Mouse (Mus musculus): ENCODE results near the gene Mak.

Mak gene

DNA sequence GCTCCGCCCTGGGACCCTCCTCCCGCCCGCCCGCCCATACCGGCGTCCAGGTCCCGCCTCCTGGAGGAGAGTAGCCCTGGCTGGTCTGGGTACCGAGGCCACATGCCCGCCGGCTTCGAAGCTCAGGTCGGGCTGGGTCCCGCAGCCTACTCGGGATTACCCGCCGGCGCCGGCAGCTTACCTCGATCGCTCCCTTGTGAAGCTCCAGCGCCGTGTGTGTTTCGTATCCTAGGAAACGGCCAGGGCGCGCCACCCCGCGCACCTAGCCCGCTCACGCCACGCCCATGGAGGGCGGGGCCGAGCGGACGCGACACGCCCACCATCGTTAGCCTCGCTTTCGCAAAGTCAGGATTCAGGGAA lies at the start of gene Mak:
Gene Mak, minus strand, starts transcription at position 286 of the 360 bp plus-strand sequence.
- DNase-seq (ENCODE audit: low read depth, low spot score), result peak; percentile 83

DNA sequence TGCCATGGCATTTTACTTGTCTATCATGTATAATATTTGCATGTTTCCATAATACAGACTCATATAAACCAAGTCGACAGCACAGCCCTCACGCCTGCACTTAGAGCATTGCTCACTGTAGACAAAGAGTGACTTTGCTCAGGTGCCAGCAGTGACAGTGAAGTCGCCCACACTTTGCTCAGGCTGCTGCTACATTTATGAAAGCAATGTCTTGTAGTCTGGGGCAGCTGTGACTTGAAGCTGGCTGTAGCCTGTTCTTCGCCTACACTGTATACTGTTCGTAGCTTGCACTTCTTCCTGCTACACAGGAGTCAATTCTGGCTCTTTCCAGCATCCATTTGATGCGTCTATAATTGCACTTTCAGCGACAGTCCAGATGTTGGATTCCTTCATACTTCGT lies 49.6 kb upstream of the Mak start:
- DNase-seq (ENCODE audit: low read depth, low spot score), result no peak

DNA sequence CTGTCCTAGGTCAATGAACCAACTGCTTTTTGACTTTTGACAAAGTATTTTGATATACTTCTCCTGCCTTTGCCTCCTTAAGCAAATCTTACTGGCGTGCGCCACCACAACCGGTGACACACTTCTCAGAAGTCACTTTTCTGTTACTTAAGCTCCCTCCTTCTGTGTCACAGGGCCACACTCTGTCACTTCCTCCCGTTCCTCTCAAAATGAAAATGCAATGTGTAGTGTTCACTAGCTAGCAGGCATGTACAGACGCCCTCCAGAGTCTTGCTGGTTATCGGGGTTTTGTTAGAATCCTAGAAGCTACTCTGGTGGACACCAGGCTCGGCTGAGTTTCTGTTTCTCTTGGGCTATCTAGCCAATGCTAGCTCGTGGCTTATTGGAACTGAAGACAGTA lies 48.8 kb upstream of the Mak start:
- no peak for DNase-seq (ENCODE audit: low read depth, low spot score)

DNA sequence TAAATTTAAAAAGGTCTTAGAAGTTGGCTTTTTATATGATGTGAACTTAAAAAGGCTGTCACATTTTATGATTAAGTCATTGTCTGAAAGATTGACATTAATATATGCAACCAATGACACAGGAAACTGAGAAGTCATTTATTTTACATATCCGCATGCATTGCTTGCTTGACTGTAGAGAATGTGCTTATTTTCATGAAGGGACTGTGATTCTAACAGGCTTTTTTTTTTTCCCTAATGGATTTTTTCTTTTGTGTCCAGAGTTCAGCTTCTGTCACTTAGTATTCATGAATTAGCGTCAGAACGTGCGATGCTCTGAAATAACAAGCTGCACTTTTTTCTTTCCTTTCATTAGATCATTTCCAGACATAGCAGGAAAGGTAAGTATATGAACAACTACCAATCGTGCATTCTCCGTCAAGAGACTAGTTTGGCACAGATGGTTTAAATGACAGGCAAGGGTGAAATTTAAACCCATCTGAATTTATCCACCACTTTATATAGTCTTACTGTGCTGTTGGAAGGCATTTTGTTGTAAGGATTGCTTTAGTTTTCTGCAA lies 44.2 kb upstream of the Mak start:
- no peak for DNase-seq (ENCODE audit: low read depth, low spot score)

DNA sequence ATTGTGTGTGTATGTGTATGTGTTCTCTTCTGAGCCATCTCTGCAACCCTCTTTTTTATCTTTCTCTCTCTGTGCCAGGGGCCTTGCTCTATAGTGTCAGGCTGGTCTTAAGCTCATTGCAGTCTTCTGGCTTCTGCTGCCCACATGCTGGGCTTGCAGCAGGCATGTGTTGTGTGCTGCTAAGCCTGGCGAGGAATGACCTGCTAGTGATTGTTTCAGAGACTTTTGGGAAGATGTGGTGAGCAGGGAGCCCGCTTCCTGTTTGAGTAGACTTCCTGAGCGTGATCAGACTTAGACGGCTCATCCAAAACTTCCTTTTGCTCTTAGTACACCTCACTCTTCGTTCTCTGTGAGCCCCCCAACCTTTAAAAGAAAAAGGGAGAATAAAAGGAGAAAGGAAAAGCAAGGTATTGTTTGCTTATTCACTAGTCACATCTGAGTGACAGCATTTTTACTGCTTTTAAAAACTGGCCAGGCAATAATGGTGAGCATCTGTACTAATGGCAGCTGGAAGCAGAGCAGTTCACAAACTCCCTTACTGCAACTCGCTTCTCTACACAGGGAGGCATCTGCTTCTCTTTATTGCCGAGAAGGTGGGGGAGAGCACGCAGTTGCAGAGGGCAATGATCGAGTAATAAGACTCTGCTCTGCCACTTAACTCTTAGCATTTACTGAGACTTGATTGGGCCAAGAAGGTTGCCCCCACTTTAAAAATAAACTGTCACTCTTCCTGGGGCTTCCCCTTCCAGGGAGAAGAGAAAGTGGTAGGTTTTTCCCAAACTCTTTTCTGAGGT lies 39.8 kb upstream of the Mak start:
- DNase-seq (ENCODE audit: low read depth, low spot score), result no peak

DNA sequence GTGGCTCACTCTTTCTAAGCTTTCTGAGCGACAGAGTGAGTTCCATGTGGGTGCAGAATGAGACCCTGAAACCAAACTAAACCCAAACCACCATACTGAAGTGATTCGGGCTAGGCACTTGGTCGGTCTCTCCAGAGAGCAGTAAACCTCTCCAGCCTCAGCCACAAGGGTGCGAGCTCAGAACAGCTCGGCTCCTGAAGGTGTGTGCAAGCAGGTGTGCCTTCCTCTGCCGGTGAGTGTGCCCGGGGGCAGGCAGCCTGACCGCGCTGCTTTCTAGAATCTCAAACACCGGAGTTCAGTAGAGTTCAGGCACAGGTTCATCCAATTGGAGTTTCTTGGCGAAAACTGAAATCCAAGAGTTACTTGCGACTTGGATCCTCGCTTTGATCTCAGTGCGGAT lies 34.4 kb upstream of the Mak start, which contains the start of gene Sycp2l:
Gene Sycp2l, plus strand, starts transcription at position 368 of the 400 bp plus-strand sequence.
- DNase-seq (ENCODE audit: low read depth, low spot score), result no peak

DNA sequence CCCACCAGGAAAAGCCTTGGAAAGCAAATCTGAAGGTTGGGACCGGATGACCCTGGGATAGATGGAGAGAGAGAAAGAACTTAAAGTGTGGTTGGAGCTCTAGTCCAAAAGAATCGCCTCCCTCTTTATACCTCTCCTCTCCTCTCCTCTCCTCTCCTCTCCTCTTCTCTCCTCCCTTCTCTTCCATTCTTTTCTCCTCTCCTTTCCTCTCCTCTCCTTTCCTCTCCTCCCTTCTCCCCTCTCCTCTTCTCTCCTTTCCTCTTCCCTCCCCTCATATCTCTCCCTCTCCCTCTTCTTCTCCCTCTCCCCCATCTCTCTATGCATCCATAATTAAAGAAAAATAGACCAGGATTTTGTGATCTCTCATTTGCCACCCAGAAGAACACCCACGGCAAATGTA lies 31.4 kb upstream of the Mak start, which contains the start of gene Gcm2:
Gene Gcm2, minus strand, starts transcription at position 101 of the 400 bp plus-strand sequence.
- no peak for DNase-seq (ENCODE audit: low read depth, low spot score)

DNA sequence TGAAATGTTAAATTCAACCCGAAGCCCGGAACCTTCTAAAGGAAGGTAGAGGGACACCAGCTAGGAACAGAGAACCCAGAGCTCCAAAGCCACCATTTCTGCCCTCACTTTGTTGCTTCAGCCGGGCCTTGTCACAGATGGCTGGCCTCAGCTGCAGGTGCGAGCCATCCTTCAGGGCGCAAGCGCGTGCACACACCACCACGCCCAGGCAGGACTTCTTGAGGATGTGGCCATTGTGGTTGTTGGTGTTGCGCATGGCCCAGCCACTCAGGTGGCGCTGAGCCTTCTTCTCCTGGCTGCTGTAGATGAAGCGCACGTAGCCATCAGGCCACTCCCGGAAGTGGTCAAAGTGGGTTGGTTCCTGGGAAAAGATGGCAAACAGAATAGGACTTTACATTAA lies 26.0 kb upstream of the Mak start:
- DNase-seq (ENCODE audit: low read depth, low spot score), result no peak

DNA sequence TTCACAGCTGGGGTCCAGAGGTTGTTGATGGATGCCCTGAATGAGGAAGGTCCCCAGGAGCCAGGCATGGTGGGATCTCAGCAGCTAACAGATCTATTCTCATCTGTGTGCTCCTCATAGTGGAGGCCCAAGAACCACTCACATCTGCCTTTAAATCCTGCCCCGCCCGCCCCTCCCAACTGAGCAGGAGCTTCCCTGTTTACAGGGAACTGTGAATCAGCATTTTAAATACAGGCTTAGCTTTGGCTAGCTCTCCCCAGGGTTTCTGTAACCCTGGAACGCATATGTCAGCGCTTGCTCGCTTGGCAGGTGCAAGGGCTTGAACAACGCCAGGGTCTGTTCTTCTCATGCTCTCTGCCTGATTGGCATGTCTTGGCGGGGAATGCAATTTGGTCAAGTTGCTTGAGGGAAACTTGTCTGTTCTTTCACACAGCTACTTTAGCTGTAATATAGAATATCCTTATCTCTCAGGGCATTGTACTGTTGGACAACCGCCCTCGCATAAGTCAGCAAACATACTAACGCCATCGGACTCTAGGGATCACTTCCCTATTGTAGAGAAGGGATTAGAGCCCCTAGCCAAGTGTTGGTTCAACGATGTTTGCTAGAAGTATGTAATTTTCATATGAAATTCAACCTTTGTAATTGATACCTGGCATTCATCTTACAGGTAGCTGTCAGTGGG lies 24.5 kb upstream of the Mak start:
- DNase-seq (ENCODE audit: low read depth, low spot score), result no peak

DNA sequence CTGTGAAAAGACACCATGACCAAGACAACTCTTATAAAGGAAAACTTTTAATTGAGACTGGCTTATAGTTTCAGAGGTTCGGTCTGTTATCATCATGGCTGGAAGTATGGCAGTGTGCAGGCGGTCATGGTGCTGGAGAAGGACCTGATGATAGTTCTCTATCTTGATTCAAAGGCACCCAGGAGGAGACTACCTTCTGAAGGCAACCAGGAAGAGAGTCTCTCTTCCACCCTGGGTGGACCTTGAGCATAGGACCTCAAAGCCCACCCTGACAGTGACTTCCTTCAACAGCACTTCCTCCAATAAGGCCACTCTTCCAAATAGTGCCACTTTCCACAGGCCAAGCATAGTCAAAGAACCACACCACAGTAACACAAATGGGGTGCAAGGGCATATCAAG lies 20.5 kb upstream of the Mak start:
- no peak for DNase-seq (ENCODE audit: low read depth, low spot score)

DNA sequence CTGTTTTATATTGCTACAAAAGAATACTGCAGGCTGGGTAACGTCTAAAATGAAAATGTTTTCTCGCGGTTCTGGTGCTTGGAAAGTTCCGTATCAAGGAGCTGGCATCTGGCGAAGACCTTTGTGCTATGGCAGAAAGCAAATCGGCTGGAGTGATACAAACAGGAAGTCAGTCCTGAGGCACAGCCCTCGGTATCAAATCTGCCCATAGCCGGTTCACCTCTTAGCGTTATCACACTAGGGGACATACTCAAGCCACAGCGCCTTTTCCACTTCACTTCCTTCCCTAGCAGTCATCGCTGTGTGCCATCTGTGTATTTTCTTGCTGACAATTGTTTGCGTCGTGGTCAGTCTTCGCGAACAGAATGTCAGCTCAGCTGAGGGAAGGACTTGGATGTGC lies 18.8 kb upstream of the Mak start:
- no peak for DNase-seq (ENCODE audit: low read depth, low spot score)

DNA sequence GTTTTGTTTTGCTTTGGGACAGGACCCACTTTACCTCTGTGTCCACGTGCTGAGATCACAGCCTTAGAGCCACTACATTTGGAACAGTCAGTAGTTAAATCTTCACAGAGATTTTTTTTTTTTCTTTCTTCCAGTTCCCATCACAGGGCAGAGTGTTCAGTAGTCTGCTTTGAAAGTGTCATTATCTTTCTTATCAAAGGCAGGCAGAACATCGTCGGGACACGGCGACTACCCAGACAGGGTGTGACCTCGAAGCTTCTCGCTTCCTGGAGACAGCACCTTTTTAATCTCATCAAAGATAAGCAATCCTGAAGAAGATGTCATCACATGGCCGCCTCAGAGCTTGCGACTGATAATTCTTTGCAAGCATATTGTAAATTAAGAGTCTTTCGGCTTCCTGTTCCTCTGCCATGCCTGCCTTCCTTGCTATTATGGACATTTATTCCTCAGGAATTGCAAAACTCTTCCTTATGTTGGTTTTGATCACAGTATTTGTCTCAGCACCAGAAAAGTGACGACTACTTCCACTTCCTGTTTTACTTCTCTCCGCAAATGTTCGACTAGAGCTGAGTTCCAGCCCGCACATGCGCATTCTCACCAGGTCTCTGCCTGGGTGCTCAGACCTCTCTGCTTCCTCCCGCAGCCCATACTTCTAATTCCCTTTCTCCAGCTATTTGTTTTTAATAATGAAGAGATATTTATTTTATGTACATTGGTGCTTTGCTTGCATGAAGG lies 18.0 kb upstream of the Mak start:
- no peak for DNase-seq (ENCODE audit: low read depth, low spot score)

DNA sequence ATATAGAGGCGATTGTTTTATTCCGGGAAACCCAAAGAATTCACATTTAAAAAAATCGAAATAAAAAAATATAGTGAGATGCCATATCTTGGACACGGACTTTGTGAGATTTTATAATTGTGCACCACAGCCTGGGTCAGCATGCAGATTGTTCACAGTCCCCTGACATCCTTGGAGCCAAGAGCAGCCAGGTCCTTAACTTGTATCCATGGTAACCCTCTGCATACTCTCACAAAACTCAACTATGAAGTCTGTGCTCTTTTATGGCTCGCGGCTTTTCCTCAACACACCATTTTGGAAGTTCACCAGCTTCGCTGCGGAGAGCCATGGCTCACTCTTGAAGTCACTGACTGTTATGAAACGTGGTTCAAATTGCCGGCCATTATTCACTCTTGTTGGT lies 14.7 kb upstream of the Mak start:
- no peak for DNase-seq (ENCODE audit: low read depth, low spot score)

DNA sequence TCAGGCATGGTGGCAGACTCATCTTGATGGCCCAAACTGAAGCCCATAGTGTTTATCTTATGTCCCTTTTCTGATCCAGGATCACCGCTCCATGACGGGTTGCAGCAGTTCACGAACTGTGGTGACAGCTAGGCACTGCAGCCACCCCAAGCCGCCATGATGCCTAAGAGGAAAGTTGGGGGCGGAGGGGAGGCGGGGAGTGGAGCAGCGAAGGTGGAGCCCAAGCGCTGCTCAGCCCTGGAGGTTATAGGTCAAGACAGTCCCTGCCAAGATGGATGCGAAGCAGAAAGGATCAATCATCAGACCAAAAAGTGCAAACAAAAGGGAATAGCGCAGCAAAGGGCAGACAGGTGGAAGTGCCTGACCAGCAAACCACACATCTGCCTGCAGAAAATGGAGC lies 11.8 kb upstream of the Mak start:
- no peak for DNase-seq (ENCODE audit: low read depth, low spot score)

DNA sequence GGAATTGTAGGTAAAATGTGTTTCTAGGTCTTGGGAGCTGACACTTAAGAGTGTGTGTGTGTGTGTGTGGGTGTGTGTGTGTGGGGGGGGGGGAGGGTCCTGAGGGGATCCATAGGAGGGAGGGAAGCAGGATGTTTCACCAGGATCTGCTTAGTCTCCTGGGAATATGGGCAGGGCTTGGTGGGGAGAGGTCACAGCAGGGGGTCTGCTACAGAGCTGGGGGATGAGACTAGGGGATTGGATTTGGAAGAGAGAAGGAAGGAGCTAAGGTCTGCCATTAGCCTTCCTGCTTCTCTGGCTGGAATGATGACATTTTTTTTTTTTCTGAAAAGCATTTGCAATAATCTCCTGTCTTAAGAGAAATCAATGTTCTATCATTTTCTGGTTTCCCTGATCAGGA lies 9.2 kb upstream of the Mak start:
- DNase-seq (ENCODE audit: low read depth, low spot score), result no peak

DNA sequence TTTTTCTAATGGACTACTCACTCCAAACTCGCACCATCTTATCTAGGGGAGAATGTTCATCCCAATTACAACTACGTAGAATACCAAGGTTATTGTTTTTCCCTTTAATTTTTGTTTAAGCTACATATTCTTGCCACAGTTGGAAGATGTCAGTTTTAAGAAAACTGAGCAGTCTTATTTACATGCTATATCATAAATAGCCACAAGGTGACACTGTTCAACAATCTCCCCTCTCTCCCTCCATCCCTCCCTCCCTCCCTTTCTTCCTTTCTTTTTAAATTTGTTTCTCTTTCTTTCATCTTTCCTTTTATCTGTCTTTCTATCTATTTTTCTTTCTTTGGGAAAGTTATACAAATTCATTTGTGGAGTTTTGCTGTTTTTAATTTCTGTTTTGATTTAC lies 5.6 kb upstream of the Mak start:
- no peak for DNase-seq (ENCODE audit: low read depth, low spot score)

DNA sequence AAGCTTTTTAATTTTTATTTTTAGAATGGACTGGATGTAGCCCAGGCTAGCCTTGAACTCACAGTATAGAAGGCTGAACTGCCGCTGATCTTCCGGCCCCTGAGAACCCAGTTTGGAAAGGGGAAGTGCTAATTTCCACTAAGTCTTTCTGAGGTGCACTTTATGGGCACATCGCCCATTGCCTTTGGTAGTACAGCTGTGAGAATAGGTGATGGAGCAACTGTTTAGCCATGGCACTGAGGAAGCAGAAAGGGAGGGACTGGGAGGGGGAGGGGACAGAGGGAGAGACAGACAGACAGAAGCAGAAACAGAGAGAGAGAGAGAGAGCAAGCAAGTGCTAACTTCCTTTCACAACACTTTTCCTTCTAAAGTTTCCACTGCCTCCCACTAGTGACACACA lies 5.0 kb upstream of the Mak start:
- no peak for DNase-seq (ENCODE audit: low read depth, low spot score)

DNA sequence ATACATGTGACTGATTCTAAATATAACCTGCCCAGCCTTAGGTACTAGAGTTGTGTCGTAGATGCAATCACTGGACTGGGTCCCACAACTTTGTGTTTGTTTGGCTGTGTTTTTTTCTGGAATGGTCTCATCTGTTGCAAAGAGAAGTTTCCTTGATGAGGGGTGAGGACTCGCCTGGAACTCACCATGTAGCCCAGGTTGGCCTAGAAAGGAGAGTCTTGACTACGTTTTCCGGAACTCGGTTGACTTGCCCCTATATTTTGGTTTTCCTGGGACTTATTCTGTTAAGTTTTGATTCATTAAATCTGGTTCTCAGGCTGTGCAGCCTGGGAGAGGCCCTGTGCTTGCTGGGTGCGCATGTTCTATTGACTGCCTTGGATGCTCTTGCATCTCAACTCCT lies 1.2 kb upstream of the Mak start:
- DNase-seq (ENCODE audit: low read depth, low spot score), result no peak

DNA sequence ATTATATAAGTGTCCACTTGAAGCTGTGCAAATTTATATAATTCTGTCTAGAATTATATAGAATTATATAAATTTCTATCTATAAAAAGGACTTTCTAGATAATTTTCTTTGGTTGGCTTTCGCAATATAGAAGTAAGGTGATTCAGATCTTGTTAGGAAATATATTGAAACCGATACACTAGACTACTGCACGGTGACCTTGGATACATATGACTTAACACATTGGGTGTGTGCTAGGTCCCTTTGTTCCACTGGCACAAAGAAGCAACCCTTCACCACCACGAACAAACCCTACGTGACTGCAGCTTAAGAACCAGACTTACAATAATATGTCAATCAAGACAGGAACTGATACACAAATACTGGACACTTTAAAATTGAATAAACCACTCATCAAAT lies 353 bp upstream of the Mak start:
- no peak for DNase-seq (ENCODE audit: low read depth, low spot score)

DNA sequence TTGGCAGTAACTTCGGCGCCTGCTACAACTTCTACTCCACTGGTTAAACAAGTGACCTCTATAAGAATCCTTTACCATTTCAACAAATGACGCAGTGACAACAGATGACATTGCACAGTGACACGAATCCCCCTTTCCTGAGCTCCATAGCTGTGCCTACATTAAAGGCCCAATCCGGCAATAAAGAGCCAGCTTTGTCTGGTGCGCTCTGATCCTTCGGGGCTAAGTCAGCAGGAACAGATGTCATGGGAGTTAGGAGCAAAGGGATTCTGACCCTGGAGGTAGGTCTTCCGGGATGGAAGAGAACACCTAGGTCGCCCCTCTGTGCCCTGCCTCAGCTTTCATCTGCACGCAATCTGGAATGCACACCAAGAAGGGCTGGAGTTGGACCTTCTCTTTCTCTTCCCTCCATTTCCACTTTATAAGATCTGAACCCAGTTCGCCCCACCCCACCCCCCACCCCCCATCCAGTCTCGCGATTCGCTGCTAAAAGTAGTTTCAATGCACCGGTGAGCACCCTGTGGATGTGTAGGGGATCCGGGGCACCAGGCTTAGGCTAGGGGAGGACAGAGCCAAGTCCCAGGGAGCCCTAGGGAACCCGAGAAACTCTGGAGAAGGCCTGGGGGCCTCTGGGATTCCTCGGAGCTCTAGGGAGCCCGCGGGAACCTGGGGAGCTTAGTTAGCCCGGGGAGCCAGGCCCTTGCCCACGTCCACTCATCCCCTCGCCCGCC lies 651 bp downstream of the Mak start:
- DNase-seq (ENCODE audit: low read depth, low spot score), result peak; percentile 49

DNA sequence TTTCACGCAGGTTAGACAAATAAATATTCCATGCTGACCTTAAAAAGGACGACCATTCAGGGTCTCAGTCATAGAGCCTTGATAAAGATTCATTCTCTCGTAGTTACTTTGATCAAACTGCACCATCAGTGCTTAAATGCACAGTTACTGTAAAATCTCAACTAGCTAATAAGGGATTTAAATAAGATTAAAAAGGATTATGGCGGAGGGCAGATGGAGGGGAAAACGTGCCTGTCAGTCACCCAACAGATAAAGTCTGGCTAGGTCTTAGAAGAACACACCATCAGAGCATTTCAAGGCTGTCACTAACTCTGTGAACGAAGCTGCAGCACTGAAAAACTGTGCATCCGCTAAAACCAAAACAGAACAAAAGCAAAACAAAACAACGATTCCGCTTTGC lies 1.6 kb downstream of the Mak start:
- DNase-seq (ENCODE audit: low read depth, low spot score), result peak; percentile 71

DNA sequence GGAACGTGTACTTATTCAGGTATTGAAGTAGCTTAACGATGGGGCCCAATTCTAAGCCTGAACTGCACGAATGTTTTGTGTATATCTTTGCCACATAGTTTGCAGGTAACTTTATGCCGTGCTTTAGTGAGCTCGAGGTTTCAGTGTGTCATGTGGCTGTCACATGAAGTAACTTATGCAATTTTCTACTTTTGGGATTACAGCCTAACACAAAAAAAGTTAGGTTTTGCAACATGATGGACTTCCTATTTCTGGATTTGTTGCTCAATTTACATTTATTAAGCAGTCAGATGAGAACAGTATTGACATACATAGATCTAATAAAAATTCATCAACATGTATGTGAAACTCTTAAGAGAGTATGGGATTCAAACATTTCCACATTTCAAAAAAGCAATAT lies 5.7 kb downstream of the Mak start:
- no peak for DNase-seq (ENCODE audit: low read depth, low spot score)

Measured in retina, postnatal 7 days (tissue).